Mouse (Mus musculus) C2C12 (cell line): ENCODE results near the gene Dolk. TPM values are rescaled to one million over a fixed set of nuclear protein-coding genes. Genes with fewer than 3 reads are reported as not detected.

Experiments used
- H3K27me3 ChIP-seq: one replicate; pipeline ENCODE4 v1.6.1; 2011; ENCODE audit not compliant: control insufficient read depth, insufficient read depth, insufficient read length
- H3K36me3 ChIP-seq: one replicate; pipeline ENCODE4 v1.6.1; 2011; ENCODE audit not compliant: control insufficient read depth, insufficient read depth
- H3K4me3 ChIP-seq: one replicate; pipeline ENCODE4 v1.5.1; 2011; ENCODE audit warnings: mild to moderate bottlenecking, control low read depth; ENCODE audit not compliant: poor library complexity, insufficient read depth, severe bottlenecking
- H3K79me2 ChIP-seq: one replicate; pipeline ENCODE4 v1.6.1; 2011; ENCODE audit not compliant: control insufficient read depth, insufficient read depth
- H3K79me3 ChIP-seq: one replicate; pipeline ENCODE4 v1.6.1; 2011; ENCODE audit warnings: low read depth, control low read depth
- H3ac ChIP-seq: one replicate; pipeline ENCODE3; 2011; ENCODE audit warnings: low read depth; ENCODE audit not compliant: control insufficient read depth, insufficient read length
- CEBPB ChIP-seq: IDR thresholded peaks from one replicate; pipeline ENCODE4 v1.6.1; 2011; ENCODE audit warnings: low read depth, mild to moderate bottlenecking, control low read depth, moderate library complexity
- CTCF ChIP-seq: IDR thresholded peaks from one replicate; pipeline ENCODE4 v1.5.1; 2011; ENCODE audit not compliant: control insufficient read depth, insufficient read depth, insufficient read length
- FOSL1 ChIP-seq: IDR thresholded peaks from one replicate; pipeline ENCODE4 v1.8.0; 2011; ENCODE audit warnings: mild to moderate bottlenecking, low read length; ENCODE audit not compliant: poor library complexity, insufficient read depth, severe bottlenecking
- MAX ChIP-seq: IDR thresholded peaks from one replicate; pipeline ENCODE4 v1.6.1; 2011; ENCODE audit warnings: mild to moderate bottlenecking, control low read depth
- MYOD1 ChIP-seq: IDR thresholded peaks from one replicate; pipeline ENCODE4 v1.6.1; 2011; ENCODE audit warnings: low read depth; ENCODE audit not compliant: control insufficient read depth, insufficient read length
- MYOG ChIP-seq: IDR thresholded peaks from one replicate; pipeline ENCODE4 v1.6.1; 2011; ENCODE audit not compliant: control insufficient read depth, insufficient read length; ENCODE audit errors: extremely low read depth
- USF1 ChIP-seq: IDR thresholded peaks from one replicate; pipeline ENCODE4 v1.6.1; 2011; ENCODE audit warnings: low read depth, mild to moderate bottlenecking, control low read depth, moderate library complexity
- polyA plus RNA-seq: library from polyadenylated mRNA; unstranded; fragments of >200 nt; fragmentation: generic; extraction: Trizol; gene quantifications from one replicate; pipeline ENCODE4 v1.2.1, GENCODE M21; 2012; ENCODE audit warnings: missing spikeins

Dolk gene
- polyA plus RNA-seq, 1 experiment: 28.3 TPM

DNA sequence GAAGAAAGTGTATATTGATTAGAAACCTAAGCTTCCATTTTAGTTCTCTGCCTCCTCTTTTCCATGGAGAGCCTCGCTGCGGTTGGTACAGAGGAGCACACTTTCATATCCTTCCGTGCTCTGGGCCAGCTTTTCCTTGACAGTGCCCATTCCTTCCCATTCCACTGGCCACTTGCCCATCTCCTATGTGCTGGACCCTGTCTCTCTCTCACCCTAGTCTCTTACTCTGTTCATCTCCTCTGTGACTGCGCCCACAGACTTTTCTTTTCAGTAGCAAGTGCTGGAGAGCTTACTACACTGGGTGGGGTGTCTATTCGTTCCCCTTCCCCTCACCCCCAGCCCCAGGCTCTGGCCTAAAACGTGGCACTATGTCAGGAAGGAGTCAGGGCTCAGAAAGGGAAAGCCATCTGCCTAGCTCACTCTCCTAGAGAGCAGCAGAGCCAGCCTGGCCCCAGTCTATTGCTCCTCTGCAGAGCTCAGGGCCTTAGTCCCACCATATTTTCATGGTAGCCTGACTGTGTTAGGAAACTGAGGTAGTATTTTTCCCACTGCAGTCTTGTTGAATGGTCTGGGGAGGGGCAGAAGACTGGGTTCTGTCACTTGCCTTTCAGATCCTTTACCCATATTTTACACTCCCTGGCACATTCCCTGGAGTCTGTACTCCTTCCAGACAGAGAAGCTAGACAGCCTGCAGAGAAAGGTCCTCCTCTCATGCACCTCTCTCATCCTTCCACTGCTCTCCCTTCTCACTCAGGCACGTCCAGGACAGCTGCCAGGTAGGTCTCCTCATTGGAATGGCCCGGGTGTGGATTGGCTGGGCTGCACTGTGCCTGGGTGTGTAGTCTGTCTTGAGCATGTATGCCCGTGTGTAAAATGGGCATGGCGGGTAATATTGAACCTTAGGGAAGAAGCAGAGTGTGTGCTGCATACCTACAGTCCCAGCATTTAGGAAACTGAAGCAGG lies 35.7 kb downstream of the Dolk start:
- Histone ChIP-seq H3K4me3 (no peak overlapping the region), H3K27me3 (no peaks in the 10 kb centered on the region), H3K79me2 (peaks cover 97% of the 10 kb centered on the region), H3K36me3 (peaks cover 54% of the 10 kb centered on the region), H3K79me3 (peaks cover 39% of the 10 kb centered on the region), H3ac (no peak overlapping the region)
- TF ChIP-seq CTCF: no peak
- no peak for TF ChIP-seq USF1
- TF ChIP-seq CEBPB: no peak
- no peak for TF ChIP-seq MYOG
- no peak for TF ChIP-seq MYOD1

DNA sequence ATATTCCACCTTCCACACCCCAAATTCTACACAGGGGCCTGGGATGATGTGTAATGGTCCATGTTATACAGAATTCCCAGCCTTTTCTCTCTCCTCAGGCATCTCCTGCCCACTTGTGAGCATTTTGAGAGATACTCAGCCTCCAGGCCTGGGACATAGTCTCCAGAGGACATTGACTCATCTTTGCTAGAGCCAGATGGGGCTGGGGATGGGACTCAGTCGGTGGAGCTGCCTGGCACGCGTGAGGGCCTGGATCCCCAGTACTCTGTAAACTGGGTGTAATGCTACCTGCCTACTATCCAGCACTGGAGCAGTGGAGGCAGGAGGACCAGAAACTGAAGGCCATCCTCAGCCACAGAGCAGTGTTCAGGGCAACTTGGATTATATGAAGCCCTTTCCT lies 37.0 kb downstream of the Dolk start:
- Histone ChIP-seq H3K36me3 (peaks cover 54% of the 10 kb centered on the region), H3ac (no peak overlapping the region), H3K79me3 (peaks cover 41% of the 10 kb centered on the region), H3K79me2 (peaks cover 97% of the 10 kb centered on the region), H3K27me3 (no peaks in the 10 kb centered on the region), H3K4me3 (no peak overlapping the region)
- no peak for TF ChIP-seq MYOD1
- TF ChIP-seq FOSL1: no peak
- no peak for TF ChIP-seq CEBPB

DNA sequence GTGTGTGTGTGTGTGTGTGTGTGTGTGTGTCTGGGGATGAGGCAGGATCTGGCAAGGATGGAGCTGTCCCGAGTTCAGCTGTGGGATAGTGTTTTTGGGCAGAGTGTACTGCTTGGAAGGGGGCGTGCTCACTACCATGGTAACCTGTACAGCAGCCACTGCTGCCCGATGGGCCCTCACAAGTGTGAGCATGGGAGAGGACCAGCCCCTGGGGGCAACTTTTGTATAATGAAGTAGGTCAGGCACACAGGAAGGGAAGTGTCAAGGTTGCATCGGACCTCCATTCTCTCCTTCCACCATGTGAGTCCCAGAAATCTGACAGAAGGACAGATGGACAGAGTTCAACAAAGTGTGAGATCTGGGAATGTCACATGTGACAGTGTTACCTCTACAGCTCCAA lies 38.5 kb downstream of the Dolk start:
- TF ChIP-seq FOSL1: no peak
- no peak for TF ChIP-seq MAX
- no peak for TF ChIP-seq CTCF
- TF ChIP-seq USF1: no peak
- TF ChIP-seq MYOD1: no peak
- no peak for TF ChIP-seq MYOG
- no peak for TF ChIP-seq CEBPB
- H3K79me2 ChIP-seq: peaks cover 97% of the 10 kb centered on the region
- no peak overlapping the region for H3ac ChIP-seq
- H3K4me3 ChIP-seq: no peak overlapping the region
- peaks cover 41% of the 10 kb centered on the region for H3K79me3 ChIP-seq
- no peaks in the 10 kb centered on the region for H3K27me3 ChIP-seq
- peaks cover 56% of the 10 kb centered on the region for H3K36me3 ChIP-seq

DNA sequence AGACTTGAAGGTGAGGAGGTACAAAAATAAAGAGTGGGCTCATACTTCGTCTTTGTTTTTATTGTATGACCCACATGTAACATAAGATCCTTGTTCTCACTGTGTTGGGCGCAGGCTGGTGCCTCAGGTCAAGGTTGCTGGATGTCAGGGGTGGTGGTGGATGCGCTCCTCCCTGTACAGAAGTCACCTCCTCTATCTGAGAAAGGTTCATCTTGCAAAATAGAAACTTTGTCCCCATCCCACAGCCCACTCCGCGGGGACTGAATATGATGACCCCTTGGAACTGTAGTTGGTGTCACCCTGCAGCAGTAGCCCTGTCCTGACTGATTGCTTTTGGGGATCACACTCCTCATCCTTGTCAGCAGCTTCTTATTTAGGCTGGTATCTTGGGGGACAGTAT lies 39.1 kb downstream of the Dolk start:
- H3K27me3 ChIP-seq: no peaks in the 10 kb centered on the region
- H3K4me3 ChIP-seq: no peak overlapping the region
- peaks cover 97% of the 10 kb centered on the region for H3K79me2 ChIP-seq
- H3K36me3 ChIP-seq: peaks cover 60% of the 10 kb centered on the region
- TF ChIP-seq CTCF (no peak), CEBPB (no peak), FOSL1 (no peak), MAX (no peak), MYOG (no peak), MYOD1 (no peak), USF1 (no peak)
- H3ac ChIP-seq: no peak overlapping the region
- H3K79me3 ChIP-seq: peaks cover 39% of the 10 kb centered on the region

- H3K36me3 ChIP-seq: peaks cover 83% of the 10 kb centered on the region
- H3ac ChIP-seq: no peak overlapping the region
- H3K4me3 ChIP-seq: no peak overlapping the region
- H3K79me2 ChIP-seq: peaks cover 100% of the 10 kb centered on the region
- H3K27me3 ChIP-seq: no peaks in the 10 kb centered on the region
- peaks cover 56% of the 10 kb centered on the region for H3K79me3 ChIP-seq
- no peak for TF ChIP-seq FOSL1
- TF ChIP-seq MYOG: no peak
- no peak for TF ChIP-seq MYOD1
- TF ChIP-seq CEBPB: no peak
- TF ChIP-seq CTCF: no peak
- no peak for TF ChIP-seq MAX
- no peak for TF ChIP-seq USF1
Measured at GRCm38 (mm10) chr2:30244595-30245178, 41.4 kb downstream of the Dolk start.

DNA sequence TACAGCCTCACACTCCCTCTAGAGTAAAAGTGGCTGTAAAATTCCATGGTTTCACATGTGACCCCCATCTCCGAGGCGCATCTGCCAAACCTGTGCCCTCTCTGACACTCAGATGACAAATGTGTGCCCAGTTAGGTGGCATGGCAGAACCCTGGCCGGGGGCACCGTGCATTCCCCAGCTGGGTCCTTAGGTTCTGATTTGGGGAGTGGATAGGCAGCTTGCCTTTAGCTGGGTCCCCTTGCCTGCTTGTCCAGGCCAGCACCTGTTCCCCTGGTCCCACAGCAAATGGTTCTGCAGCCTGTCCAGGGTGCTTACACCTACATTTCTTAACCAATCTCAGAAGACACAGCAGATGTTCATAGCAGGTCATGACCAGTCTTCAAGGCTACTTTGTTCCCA lies 42.7 kb downstream of the Dolk start:
- H3ac ChIP-seq: no peak overlapping the region
- no peak overlapping the region for H3K4me3 ChIP-seq
- no peaks in the 10 kb centered on the region for H3K27me3 ChIP-seq
- H3K36me3 ChIP-seq: peaks cover 71% of the 10 kb centered on the region
- peaks cover 66% of the 10 kb centered on the region for H3K79me3 ChIP-seq
- peaks cover 100% of the 10 kb centered on the region for H3K79me2 ChIP-seq
- TF ChIP-seq CEBPB (no peak), FOSL1 (no peak), USF1 (no peak), MYOD1 (no peak), MYOG (no peak), CTCF (no peak), MAX (no peak)
